Mouse (Mus musculus): Measurements from ENCODE around the gene Nppa.

The Nppa gene

GRCm38 (mm10) chr4:148000202-148000772 lies at the start of gene Nppa:
Nppa (plus strand) TSS chr4:148000722.
- no peak for DNase-seq (ENCODE audit: low spot score)

- DNase-seq (ENCODE audit: low spot score) = peak; percentile 47
Measured at GRCm38 (mm10) chr4:147953590-147953989, 46.9 kb upstream of the Nppa start.

GRCm38 (mm10) chr4:147957141-147957540 lies 43.4 kb upstream of the Nppa start:
- no peak for DNase-seq (ENCODE audit: low spot score)

- peak; percentile 70 for DNase-seq (ENCODE audit: low spot score)
Measured at GRCm38 (mm10) chr4:147959881-147960831, 40.4 kb upstream of the Nppa start.

GRCm38 (mm10) chr4:147962781-147963180 lies 37.7 kb upstream of the Nppa start:
- DNase-seq (ENCODE audit: low spot score) = no peak

- DNase-seq (ENCODE audit: low spot score) = no peak
Measured at GRCm38 (mm10) chr4:147963623-147964022, 36.9 kb upstream of the Nppa start.

GRCm38 (mm10) chr4:147965712-147966111 lies 34.8 kb upstream of the Nppa start:
- no peak for DNase-seq (ENCODE audit: low spot score)

- DNase-seq (ENCODE audit: low spot score) = no peak
Measured at GRCm38 (mm10) chr4:147968816-147969215, 31.7 kb upstream of the Nppa start.

GRCm38 (mm10) chr4:147969337-147969736 lies 31.2 kb upstream of the Nppa start:
- DNase-seq (ENCODE audit: low spot score) = no peak

GRCm38 (mm10) chr4:147976237-147976636 lies 24.3 kb upstream of the Nppa start:
- no peak for DNase-seq (ENCODE audit: low spot score)

GRCm38 (mm10) chr4:147977726-147978125 lies 22.8 kb upstream of the Nppa start:
- DNase-seq (ENCODE audit: low spot score) = no peak

GRCm38 (mm10) chr4:147978391-147978790 lies 22.1 kb upstream of the Nppa start:
- DNase-seq (ENCODE audit: low spot score) = no peak

GRCm38 (mm10) chr4:147979441-147979860 lies 21.1 kb upstream of the Nppa start:
- DNase-seq (ENCODE audit: low spot score) = no peak

- peak; percentile 20 for DNase-seq (ENCODE audit: low spot score)
Measured at GRCm38 (mm10) chr4:147985205-147986132, 15.1 kb upstream of the Nppa start, which contains the start of gene Nppb. Nppb (plus strand) TSS chr4:147985788.

- DNase-seq (ENCODE audit: low spot score) = no peak
Measured at GRCm38 (mm10) chr4:147993571-147994095, 6.9 kb upstream of the Nppa start.

GRCm38 (mm10) chr4:147995311-147995710 lies 5.2 kb upstream of the Nppa start:
- DNase-seq (ENCODE audit: low spot score) = no peak

- DNase-seq (ENCODE audit: low spot score) = no peak
Measured at GRCm38 (mm10) chr4:148001013-148001789, 679 bp downstream of the Nppa start.

GRCm38 (mm10) chr4:148001866-148002265 lies 1.3 kb downstream of the Nppa start:
- DNase-seq (ENCODE audit: low spot score) = no peak

- DNase-seq (ENCODE audit: low spot score) = no peak
Measured at GRCm38 (mm10) chr4:148004361-148004760, 3.8 kb downstream of the Nppa start.

- DNase-seq (ENCODE audit: low spot score) = no peak
Measured at GRCm38 (mm10) chr4:148008412-148008811, 7.9 kb downstream of the Nppa start.

GRCm38 (mm10) chr4:148009641-148010040 lies 9.1 kb downstream of the Nppa start:
- no peak for DNase-seq (ENCODE audit: low spot score)

All from c-Kit-positive CD71-positive TER-119-positive erythroid progenitor cells, embryonic 14.5 days (primary cell).